Mouse (Mus musculus) lung, postnatal 0 days (tissue): ENCODE data around the gene Cdkn1b.

ENCODE experiments used
- CTCF ChIP-seq: IDR thresholded peaks from 2 replicates; pipeline ENCODE4 v1.5.1; 2016; ENCODE audit warnings: antibody characterized with exemption, mild to moderate bottlenecking
- EP300 ChIP-seq: IDR thresholded peaks from 2 replicates; pipeline ENCODE4 v1.6.1; 2016; ENCODE audit warnings: antibody characterized with exemption, mild to moderate bottlenecking, control low read depth

DNA sequence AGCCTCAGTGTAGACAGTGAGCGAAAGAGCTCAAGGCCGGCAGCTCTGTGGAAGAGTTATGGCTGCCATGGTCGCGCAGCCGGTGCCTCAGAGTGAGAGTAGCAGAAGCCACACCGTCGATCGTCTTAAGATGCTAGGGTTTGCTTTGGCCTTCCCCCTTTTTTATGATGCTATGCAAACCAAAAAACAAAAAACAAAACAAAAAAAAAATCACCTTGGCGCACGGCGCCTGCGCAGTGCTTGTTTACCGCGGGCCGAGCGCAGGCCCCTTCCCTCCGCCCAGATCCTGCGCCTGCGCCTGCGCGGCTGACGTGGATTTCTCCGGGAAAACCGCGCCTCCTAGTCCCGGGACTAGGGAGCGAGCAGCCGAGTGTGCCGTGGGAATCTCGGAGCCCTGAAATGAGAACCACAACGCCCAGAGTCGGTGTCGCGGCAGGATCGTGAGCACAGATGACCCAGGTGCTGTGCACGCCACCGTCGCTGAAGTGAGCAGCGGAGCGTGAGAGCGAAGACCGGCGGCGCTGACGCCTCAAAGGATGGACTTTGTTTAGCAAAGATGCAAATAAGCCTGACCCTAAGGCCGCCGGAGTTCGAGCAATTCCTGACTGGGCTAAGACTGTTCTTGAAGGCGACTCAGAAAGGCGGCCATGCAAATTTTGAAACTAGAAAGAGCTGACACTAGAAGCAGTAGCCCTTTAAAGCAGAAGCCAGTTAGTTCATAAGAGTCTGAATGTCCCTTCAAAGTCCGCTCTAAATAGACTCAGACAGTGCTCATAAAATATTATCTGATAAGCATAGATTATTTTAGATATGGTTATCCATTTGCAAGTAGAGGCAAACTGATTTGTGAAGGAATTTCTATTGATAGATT, 21.9 kb upstream of the Cdkn1b start, which contains the start of gene Gpr19:
- peak; percentile 46; the same call in 1 of the 2 replicates for TF ChIP-seq CTCF
- TF ChIP-seq EP300 = peak; percentile 62; the same call in 1 of the 2 replicates
